Mouse (Mus musculus) fat pad, adult 2 months (tissue): Measurements from ENCODE around the gene Plac8.

ENCODE experiments used
- DNase-seq: peaks from one replicate; pipeline ENCODE4 v3.0.0-alpha.2; 2011; ENCODE audit warnings: low read depth, low spot score; ENCODE audit errors: extremely low read depth

Gene Plac8

GRCm38 (mm10) chr5:100581622-100582434, 9.8 kb upstream of the Plac8 start:
- no peak for DNase-seq

DNA sequence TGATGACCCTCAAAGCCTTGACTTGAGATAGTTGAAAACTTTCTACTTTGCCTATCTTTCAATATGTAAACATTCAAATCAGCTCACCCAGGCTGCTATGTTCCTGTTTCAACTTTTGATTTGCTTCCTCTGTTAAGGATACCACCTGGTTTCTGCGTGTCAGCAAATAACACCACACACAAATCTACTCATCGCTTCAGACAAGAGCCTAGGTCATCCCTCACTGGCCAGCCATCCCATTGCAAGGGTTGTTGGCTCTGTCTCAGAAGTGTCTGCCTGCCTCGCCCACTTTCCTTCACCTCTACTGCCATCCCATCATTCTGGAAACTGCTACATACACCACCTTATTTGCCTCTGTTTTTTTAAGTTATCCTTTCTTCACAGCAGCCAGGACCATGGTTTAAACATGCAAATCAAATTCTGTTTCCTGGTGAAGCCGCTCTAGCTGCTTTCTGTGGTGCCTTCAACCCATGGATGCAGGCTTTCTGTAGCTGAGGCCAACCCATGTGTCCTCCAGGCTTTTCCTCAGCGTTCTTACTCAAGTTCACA, 6.9 kb upstream of the Plac8 start:
- DNase-seq, result no peak

DNA sequence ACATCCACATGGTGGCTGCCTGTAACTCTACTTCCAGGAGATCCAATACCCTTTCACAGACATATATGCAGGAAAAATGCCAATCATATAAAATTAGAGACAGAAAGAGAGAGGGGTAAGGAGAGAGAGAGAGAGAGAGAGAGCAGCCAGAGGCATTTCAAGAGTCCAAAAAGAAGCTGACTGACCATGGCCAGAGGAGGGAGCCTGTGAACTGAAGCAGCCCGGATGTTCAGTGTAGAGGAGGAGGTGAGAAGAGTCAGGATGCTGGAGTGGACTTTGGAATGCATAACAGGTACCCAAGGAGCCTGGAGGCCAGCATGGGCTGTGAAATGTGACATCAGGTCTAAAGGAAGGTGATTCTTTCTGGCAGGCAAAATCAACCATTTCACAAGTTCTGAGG, 2.7 kb upstream of the Plac8 start:
- no peak for DNase-seq

DNA sequence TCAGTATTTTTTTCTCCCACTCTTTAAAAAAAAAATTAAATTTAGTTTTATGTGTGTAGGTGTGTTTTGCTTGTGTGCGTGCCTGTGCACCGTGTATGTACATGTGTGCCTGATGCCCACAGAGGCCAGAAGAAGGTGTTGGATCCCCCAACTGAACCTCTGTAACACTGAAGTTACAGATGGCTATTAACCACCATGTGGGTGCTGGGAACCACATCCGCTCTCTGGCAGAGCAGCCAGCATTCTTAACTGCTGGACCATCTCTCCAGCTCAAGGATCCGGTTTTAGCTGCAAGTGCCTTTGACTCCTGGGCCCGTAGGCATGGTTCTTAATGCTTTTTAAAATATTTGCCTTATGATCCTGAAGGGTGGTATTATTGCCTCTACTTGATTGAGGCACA, 1.2 kb upstream of the Plac8 start:
- no peak for DNase-seq

- no peak for DNase-seq
Measured at GRCm38 (mm10) chr5:100570716-100571115, 1.3 kb downstream of the Plac8 start.

GRCm38 (mm10) chr5:100569997-100570595, 1.9 kb downstream of the Plac8 start:
- DNase-seq, result no peak

GRCm38 (mm10) chr5:100569250-100569934, 2.7 kb downstream of the Plac8 start:
- no peak for DNase-seq

DNA sequence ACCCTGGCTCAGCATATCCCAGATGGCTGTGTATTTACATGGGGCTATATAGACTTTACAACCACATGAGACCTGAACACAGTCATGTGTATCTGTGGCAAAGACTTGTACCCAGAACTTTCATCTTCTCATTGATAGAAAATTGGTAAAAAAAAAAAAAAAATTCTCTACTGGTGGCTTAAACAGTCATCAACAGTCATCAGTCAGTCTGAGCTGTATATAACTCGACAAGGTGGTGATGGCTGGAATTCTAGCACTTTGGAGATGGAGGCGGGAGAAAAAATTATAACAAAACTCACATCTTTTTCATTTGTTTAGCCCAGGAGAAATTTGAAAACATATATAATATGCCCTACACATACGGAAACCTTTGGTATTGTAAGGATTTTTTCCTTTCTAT, 3.2 kb downstream of the Plac8 start:
- DNase-seq, result no peak

DNA sequence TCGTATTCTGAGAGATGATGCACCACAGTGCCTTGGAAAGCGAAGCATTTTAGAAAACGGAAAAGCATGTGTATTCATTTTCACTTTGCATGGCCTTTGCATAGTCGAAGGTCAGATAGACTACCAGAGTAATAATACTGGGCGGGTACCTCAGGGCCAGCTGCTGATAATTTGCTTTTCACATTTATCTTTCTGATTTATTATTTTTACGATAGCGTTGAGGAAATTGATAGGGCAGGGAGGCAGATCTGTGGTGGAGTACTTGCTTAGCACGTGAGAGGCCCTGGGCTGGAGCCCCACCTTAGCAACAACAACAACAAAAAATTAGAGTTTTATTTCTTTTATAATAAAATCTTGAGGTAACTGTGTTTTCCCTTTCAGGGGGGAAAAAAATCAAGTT, 3.9 kb downstream of the Plac8 start:
- no peak for DNase-seq

DNA sequence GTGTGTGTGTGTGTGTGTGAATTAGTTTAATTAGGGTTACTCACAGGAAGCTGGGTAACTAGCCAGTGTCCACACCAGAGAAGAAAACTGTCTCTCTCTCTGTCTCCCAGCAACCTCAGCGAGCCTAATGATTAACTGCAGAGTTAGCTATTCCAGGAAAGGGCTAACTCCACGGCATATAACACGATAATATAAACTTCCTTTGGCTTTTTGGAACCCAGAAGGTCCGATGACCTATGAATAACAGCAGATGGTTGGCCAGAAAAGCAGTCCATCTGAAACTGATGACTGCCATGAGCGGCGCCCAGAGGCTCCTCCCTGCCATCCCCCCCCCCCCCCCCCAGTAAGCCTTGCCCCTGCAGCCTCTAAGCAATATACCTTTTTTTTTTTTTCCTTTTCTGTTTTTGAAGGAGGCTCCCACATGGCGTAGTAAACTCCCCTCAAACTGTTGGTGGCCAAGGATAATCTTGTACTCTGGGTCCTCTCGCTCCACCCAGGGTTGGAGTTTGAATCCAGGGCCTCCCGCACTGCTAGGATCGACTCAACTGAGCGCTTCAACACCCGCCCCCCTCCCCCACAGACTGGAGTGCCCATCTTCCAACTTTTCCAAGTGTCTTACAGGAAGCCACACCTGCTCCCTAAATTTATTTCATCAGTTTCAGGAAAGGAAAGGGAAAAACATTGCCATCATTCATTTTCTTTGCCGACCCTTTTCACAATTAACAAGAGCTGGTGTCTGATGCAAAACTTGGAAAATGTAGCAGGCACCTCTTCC, 4.6 kb downstream of the Plac8 start:
- DNase-seq, result no peak

GRCm38 (mm10) chr5:100566798-100567197, 5.2 kb downstream of the Plac8 start:
- DNase-seq, result no peak

DNA sequence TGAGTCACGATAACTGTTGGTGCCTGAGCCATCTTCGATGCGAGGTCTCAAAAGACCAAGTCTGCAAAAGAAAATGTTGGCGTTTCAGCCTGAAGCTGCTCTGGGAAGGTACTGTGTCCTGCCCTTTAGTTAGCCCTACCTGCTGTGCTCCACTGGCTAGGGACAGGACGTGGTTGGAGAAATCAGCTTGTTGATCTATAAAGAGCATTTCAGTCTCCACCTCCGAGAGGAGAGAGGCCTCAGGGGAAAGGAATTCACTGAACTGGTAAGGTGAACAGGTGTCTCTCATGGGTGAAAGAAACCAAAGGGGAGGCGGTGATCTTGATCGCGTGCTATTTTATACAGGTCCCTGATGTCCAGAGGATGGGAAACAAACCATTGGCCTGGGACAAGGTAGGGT, 9.3 kb downstream of the Plac8 start:
- no peak for DNase-seq

GRCm38 (mm10) chr5:100559357-100559756, 12.7 kb downstream of the Plac8 start:
- no peak for DNase-seq

GRCm38 (mm10) chr5:100558783-100559182, 13.3 kb downstream of the Plac8 start:
- no peak for DNase-seq

- DNase-seq, result no peak
Measured at GRCm38 (mm10) chr5:100557537-100557936, 14.5 kb downstream of the Plac8 start.

- DNase-seq, result no peak
Measured at GRCm38 (mm10) chr5:100557019-100557418, 15.0 kb downstream of the Plac8 start.

GRCm38 (mm10) chr5:100553426-100553825, 18.6 kb downstream of the Plac8 start:
- DNase-seq, result no peak

DNA sequence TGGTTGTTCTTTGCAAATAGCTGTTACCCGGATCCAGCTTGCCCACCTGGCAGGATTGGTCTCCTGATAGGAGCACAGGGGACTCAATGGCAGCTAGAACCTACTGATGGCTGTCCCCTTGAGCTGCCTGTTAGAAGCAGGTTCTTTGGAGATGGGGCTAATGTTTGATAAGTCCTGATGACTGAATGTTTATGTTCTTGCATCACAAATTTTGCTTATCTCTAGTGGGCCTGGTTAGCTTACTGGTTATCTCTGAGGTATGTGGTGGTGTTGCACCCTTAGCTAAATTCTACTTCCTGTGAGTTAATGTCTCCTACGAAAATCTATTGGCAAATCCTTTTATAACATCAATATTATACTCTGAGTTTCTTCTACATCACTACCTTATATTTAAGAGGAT, 20.1 kb downstream of the Plac8 start:
- DNase-seq, result no peak

DNA sequence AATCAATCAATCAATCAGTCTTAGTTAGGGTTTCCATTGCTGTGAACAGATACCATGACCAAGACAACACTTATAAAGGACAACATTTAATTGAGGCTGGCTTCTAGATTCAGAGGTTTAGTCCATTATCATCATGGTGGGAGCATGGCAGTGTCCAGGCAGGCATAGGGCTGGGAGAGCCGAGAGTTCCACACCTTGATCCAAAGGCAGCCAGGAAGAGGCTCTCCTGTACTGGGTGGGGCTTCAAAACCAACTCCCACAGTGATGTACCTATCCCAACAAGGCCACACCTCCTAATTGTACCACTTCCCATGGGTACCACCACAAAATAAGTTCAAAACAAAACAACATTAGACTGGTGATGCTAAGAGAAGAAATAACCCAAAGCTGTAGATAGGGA, 21.9 kb downstream of the Plac8 start:
- DNase-seq, result no peak

GRCm38 (mm10) chr5:100549311-100549710, 22.7 kb downstream of the Plac8 start:
- DNase-seq, result no peak

GRCm38 (mm10) chr5:100548236-100548635, 23.8 kb downstream of the Plac8 start:
- no peak for DNase-seq
